Mouse (Mus musculus): ENCODE results near the gene Cckbr. TPM values are rescaled to one million over a fixed set of nuclear protein-coding genes. Genes with fewer than 3 reads are reported as not detected.
A peak's percentile ranks its signal among the peaks of the same experiment; 100 is the strongest.
"Not testable (repeated sequence)": the region's sequence is repeated elsewhere in the genome, so short reads cannot be mapped to it uniquely, and the experiment has no call there.

The Cckbr gene
- total RNA-seq, 2 experiments from 2014 or later = not detected

DNA sequence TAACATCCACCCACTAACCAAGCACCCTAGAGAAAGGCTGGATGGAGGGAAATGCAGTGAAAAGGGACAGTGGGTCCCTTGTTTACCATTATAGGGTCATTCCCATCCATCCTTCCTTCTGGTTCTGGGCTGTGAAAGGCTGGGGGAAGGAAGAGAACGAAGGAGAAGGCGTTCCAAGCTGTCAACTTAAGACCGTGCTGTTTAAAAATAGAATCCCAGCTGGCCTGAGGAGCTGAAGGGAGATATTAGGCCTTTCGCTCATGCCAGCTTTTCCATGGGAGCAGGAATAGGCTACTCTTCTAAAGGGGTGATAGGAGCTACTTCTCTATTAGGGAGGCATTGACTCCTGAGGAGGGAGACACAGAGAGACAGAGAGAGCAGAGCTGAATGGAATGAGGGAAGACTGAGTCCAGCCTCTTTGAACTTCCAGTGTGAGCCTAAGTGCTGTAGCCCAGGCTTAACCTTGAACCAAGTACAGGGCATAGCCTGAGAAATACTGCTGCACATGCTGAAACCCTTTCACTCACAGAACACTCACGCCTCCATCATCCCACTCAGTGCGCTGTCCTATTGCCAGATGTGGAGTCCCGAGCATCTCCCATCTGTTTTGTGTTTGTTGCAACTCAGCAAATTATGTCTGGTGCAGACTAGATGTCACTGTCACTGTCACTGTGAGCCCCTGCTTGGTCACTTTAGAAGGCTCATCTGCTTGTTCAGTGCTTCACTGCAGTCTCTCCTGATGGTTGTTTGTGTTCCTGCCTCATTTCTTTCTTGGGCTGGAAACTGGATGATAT lies 12.6 kb downstream of the Cckbr start:
- DNase-seq (ENCODE audit: low spot score) = peak; percentile 7

DNA sequence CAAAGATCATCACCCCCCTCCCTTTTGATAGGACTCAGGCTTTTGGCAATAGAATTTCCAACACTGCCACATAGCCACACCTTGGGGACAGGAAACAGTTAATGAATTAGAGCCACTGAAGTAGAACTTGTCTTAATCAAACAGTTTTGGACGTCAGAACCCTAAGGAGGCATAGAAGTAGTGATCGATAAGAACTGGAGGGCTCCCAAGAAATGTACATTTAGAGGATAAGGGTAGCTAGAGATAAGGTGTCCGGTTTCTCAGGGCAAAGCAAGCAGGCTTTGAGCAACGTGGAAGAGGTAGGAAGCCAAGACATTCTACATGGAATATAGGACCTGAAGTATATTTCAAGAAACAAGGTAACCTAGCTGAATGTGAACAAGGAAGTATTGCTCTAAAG lies 15.9 kb downstream of the Cckbr start:
- no peak for DNase-seq (ENCODE audit: low spot score)

DNA sequence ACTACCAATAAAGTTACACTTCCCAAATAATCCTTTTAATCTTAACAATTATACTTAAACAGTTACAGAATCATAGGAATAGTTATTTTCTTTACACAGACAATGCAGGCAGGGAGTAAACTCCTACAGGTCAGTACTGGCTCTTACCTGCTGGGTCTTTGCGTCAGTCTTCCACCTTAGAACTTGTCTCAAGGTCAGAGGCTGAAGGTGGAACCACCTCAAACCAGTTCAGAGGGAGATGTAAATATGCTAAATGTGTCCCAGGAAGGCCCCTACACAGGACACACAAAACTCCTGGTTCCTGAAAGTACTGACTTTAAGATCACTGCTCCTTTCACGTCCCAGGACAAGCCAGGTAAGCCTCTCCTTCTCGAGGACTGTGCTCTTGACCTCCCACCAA lies 19.5 kb downstream of the Cckbr start:
- no peak for DNase-seq (ENCODE audit: low spot score)

DNA sequence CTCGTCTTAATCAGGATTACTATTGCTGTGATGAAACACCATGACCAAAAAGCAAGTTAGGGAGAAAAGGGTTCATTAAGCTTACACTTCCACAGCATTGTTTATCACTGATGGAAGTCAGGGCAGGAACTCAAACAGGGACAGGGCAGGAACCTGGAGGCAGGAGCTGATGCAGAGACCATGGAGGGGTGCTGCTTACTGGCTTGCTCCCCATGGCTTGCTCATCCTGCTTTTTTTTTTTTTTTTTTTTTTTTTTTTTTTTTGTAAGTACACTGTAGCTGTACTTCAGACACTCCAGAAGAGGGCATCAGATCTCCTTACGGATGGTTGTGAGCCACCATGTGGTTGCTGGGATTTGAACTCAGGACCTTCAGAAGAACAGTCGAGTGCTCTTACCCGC lies 27.8 kb downstream of the Cckbr start:
- DNase-seq (ENCODE audit: low spot score) = not testable (repeated sequence)

- no peak for DNase-seq (ENCODE audit: low spot score)
These were observed 33.0 kb downstream of the Cckbr start for GRCm38 (mm10) chr7:105458546-105458945.

- not testable (repeated sequence) for DNase-seq (ENCODE audit: low spot score)
These were observed 40.0 kb downstream of the Cckbr start for GRCm38 (mm10) chr7:105465505-105465904.

GRCm38 (mm10) chr7:105472607-105473006 lies 47.1 kb downstream of the Cckbr start:
- DNase-seq (ENCODE audit: low spot score) = no peak

DNA sequence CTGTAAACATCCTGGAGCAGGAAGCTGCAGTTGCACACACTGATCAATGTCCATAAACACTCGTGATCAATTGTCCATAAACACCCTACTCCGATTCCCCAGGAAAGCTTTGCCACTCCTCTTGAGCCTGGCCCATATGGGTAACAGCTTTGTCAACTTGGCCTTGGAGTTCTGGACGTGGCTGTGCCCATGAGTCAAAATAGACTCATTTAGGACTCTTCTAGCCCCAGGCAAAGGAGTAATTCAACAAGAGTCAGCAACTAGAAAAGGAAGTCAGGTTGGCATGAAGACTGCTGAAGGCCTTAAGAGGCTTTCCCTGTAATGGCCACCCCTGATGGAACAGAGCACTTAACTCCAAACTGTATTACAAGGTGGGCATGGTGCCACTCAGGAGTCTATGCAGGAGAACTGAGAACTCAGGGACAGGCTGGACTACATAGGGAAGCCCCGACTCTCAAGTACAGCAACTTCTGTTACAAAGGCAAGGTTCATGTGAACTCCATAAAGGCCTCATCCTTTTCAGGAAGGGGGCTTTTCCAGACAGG lies 49.3 kb downstream of the Cckbr start:
- no peak for DNase-seq (ENCODE audit: low spot score)

DNA sequence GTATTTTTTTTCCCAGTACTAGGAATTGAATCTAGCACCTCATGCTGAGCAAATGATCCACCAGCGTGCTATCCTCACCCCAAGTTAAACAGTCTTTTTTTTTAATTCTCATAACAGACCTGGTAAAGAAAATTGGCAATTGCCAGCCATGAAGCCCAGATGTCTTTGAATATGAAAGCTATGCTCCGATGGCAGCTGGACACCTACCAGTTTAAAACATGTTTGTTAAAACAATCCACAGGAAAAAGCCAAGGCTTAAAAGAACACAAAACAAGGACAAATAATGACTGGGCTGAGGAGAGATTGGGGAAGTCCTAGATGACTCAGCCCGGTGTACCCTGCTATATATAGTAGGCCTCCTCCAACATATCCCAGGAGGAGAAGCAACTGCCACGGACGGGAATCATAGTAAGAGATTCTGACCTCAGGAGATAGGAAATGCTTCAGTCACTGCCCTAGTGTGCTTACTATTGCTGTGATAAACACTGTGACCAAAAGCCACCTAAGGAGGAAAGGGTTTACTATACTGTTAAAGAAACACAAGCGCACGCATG lies 49.9 kb downstream of the Cckbr start:
- no peak for DNase-seq (ENCODE audit: low spot score)

GRCm38 (mm10) chr7:105476683-105477432 lies 51.3 kb downstream of the Cckbr start:
- no peak for DNase-seq (ENCODE audit: low spot score)

DNA sequence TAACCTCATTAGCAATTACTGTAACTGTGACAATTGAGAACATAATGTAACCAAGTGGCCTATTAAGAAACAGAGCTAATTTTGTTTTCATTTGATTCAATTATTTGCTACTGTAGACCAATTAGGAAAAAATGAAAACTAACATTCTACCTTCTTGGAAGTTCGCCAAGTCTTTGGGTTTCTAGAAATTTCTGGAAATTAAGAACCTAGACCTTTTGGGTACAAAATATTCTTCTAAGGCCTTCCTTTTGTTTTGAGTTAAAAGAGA lies 51.8 kb downstream of the Cckbr start:
- DNase-seq (ENCODE audit: low spot score) = no peak

- peak; percentile 54 for DNase-seq (ENCODE audit: low spot score)
These were observed 52.3 kb downstream of the Cckbr start for GRCm38 (mm10) chr7:105477841-105478240.

DNA sequence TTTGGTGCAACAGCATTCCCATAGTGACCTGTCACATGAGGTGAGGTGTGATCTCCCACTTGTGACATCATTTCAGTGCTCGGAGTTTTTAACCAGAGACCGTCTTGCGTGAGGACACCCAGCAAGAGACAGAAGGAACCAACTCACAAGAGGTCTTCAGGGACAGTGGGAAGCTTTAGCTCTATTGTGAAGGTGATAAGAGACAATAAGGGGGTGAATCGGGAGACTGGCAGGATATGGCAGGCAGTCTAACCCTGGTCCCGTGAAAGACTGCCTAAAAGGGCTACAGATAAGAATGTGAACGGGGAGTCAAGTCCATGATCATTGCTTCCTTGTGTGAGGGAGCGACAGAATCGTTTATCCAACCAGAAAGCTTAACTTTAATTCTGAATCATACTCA lies 52.8 kb downstream of the Cckbr start:
- no peak for DNase-seq (ENCODE audit: low spot score)

DNA sequence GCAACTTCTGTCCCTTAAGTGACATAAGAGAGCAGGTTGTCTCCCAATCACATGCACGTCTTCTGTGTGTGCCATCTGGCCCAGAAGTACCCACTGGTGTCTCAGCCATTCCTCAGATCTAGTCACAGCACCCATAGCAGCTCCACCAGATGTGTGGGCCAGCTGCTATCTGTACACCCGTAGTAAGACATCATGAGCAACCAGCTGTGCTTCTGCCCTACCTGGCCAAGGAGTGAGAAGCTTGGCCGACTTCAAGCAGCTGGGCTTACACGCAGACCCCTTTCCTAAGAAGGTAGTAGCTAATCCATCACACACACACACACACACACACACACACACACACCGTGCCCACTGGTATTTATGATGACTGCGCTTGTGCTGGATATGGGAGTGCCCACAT lies 53.7 kb downstream of the Cckbr start:
- DNase-seq (ENCODE audit: low spot score) = no peak

DNA sequence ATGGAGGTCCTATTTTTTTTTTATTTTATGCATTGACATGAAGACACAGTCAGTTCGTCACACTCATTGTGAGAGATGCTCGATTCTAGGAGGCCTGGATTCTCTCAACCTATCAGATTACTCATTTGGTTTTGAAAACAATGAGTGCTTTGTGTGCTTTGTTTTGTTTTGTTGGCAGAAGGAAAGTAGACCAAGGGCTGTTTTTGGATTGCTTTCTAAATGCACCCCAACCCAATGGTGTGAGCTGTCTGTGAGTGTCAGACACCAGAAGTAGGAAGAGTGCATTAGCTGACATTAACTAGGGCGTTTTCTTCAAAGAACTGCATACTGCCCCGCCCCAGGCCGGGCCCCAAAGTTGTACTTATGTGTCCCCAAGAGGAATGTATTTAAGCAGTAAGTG lies 54.5 kb downstream of the Cckbr start:
- DNase-seq (ENCODE audit: low spot score) = no peak

GRCm38 (mm10) chr7:105480561-105481504 lies 55.3 kb downstream of the Cckbr start:
- DNase-seq (ENCODE audit: low spot score) = peak; percentile 57

GRCm38 (mm10) chr7:105481505-105482411 lies 56.2 kb downstream of the Cckbr start, which contains the start of gene Cavin3:
Gene Cavin3 (minus strand): TSS chr7:105482300.
- DNase-seq (ENCODE audit: low spot score) = peak; percentile 89

GRCm38 (mm10) chr7:105482426-105482825 lies 56.9 kb downstream of the Cckbr start:
- DNase-seq (ENCODE audit: low spot score) = peak; percentile 70

- no peak for DNase-seq (ENCODE audit: low spot score)
These were observed 59.5 kb downstream of the Cckbr start for GRCm38 (mm10) chr7:105485029-105485428.
